Mouse (Mus musculus): ENCODE data around the gene Pex10.

- TF ChIP-seq CTCF (IDR thresholded peaks at IDR 0.05; ENCODE audit: low read depth, low read length), result no peak
- TF ChIP-seq POLR2A (IDR thresholded peaks at IDR 0.05; ENCODE audit: borderline replicate concordance, low read depth, low read length), result no peak
These were observed 53.8 kb downstream of the Pex10 start for GRCm38 (mm10) chr4:155120583-155120982.

Data from bone marrow macrophage, adult 2 months (primary cell).